Mouse (Mus musculus) gastrocnemius, adult 18-20 months (tissue): ENCODE results near the gene Aadacl4. TPM values are rescaled to one million over a fixed set of nuclear protein-coding genes. Genes with fewer than 3 reads are reported as not detected.
"Not testable (repeated sequence)": the region's sequence is repeated elsewhere in the genome, so short reads cannot be mapped to it uniquely, and the experiment has no call there.

ENCODE experiments used
- DNase-seq: peaks from one replicate; pipeline ENCODE4 v3.0.0; 2021; ENCODE audit warnings: low spot score
- long read RNA-seq, 2 experiments: library from polyadenylated mRNA; stranded (forward); transcript quantifications; one replicate each; pipeline ENCODE4 v2.0.0; 2021
- total RNA-seq, 2 experiments: library from RNA; stranded (reverse); gene quantifications; 2 replicates each; pipeline ENCODE4 v1.2.3; 2021

The Aadacl4 gene
- not detected for total RNA-seq
- long read RNA-seq, experiment 1: 0 reads
- long read RNA-seq, experiment 2: 0 reads

GRCm38 (mm10) chr4:144613407-144613806, at the start of gene Aadacl4:
Gene Aadacl4, plus strand, starts transcription at chr4:144613707.
- no peak for DNase-seq

- DNase-seq: no peak
Observed at GRCm38 (mm10) chr4:144565034-144565433, 48.5 kb upstream of the Aadacl4 start, which contains the start of gene Gm13124. Gene Gm13124, minus strand, starts transcription at chr4:144565134.

GRCm38 (mm10) chr4:144567752-144568151, 45.8 kb upstream of the Aadacl4 start:
- DNase-seq: no peak

GRCm38 (mm10) chr4:144586207-144586606, 27.3 kb upstream of the Aadacl4 start:
- DNase-seq: not testable (repeated sequence)

GRCm38 (mm10) chr4:144592790-144593189, 20.7 kb upstream of the Aadacl4 start:
- no peak for DNase-seq

GRCm38 (mm10) chr4:144614586-144614985, 1.1 kb downstream of the Aadacl4 start:
- DNase-seq: no peak

GRCm38 (mm10) chr4:144638263-144638662, 24.8 kb downstream of the Aadacl4 start:
- DNase-seq: no peak

Other genes starting within 250 kb of the Aadacl4 start
- not detected for gene Pramef20, start 235.8 kb upstream of the Aadacl4 start, total RNA-seq
- gene Pramef12, start 205.2 kb upstream of the Aadacl4 start, total RNA-seq: under 1 TPM in 1 of 2 experiments, not detected in 1; 0.12 TPM
- not detected for gene 1700012P22Rik, start 174.9 kb upstream of the Aadacl4 start, total RNA-seq
- gene Gm9944, start 160.4 kb upstream of the Aadacl4 start, total RNA-seq: not detected
- gene Aadacl3, start 150.0 kb upstream of the Aadacl4 start, total RNA-seq: not detected
- gene 9430007A20Rik, start 93.9 kb upstream of the Aadacl4 start, total RNA-seq: not detected
- gene Gm13124, start 48.6 kb upstream of the Aadacl4 start, total RNA-seq: not detected
- not detected for gene Gm436, start 72.7 kb downstream of the Aadacl4 start, total RNA-seq
- not detected for gene Gm13178, start 107.7 kb downstream of the Aadacl4 start, total RNA-seq
- not detected for gene Gm438, start 172.9 kb downstream of the Aadacl4 start, total RNA-seq